Mouse (Mus musculus): ENCODE results near the gene Itpkb. TPM values are rescaled to one million over a fixed set of nuclear protein-coding genes. Genes with fewer than 3 reads are reported as not detected.

The Itpkb gene
- total RNA-seq, 2 experiments from 2014 or later: 15.9 to 17.7 TPM

GRCm38 (mm10) chr1:180444411-180444810 is 114.1 kb downstream of the Itpkb start:
- DNase-seq (ENCODE audit: low spot score in 2 of 2): no peak

GRCm38 (mm10) chr1:180449641-180450040 is 119.4 kb downstream of the Itpkb start:
- peak in 1 of 2 experiments; percentile 12 for DNase-seq (ENCODE audit: low spot score in 2 of 2)

- no peak for DNase-seq (ENCODE audit: low spot score in 2 of 2)
These were observed 128.0 kb downstream of the Itpkb start for GRCm38 (mm10) chr1:180458274-180458673.

- DNase-seq (ENCODE audit: low spot score in 2 of 2): no peak
These were observed 128.4 kb downstream of the Itpkb start for GRCm38 (mm10) chr1:180458680-180459079.

GRCm38 (mm10) chr1:180460721-180461120 is 130.4 kb downstream of the Itpkb start:
- no peak for DNase-seq (ENCODE audit: low spot score in 2 of 2)

- peak in 1 of 2 experiments; percentile 46 for DNase-seq (ENCODE audit: low spot score in 2 of 2)
These were observed 132.1 kb downstream of the Itpkb start for GRCm38 (mm10) chr1:180462396-180462795.

GRCm38 (mm10) chr1:180462983-180463475 is 132.7 kb downstream of the Itpkb start:
- DNase-seq (ENCODE audit: low spot score in 2 of 2): no peak

- DNase-seq (ENCODE audit: low spot score in 2 of 2): no peak
These were observed 134.1 kb downstream of the Itpkb start for GRCm38 (mm10) chr1:180464357-180464756.

GRCm38 (mm10) chr1:180465620-180466019 is 135.3 kb downstream of the Itpkb start:
- DNase-seq (ENCODE audit: low spot score in 2 of 2): peak in 1 of 2 experiments; percentile 12

- DNase-seq (ENCODE audit: low spot score in 2 of 2): no peak
These were observed 137.7 kb downstream of the Itpkb start for GRCm38 (mm10) chr1:180468004-180468403.

GRCm38 (mm10) chr1:180473566-180473965 is 143.3 kb downstream of the Itpkb start:
- no peak for DNase-seq (ENCODE audit: low spot score in 2 of 2)

Other genes starting within 250 kb of the Itpkb start
- 10 to 100 TPM; 20.2 to 20.5 TPM for gene Coq8a, start 130.9 kb upstream of the Itpkb start, total RNA-seq (2021)
- gene Psen2, start 67.0 kb upstream of the Itpkb start, total RNA-seq (2021): 10 to 100 TPM; 23.1 to 24.0 TPM
- 100 to 1,000 TPM; 192 to 204 TPM for gene Stum, start 153.0 kb downstream of the Itpkb start, total RNA-seq (2021)
- gene Parp1, start 238.4 kb downstream of the Itpkb start, total RNA-seq (2021): 100 to 1,000 TPM; 128 to 133 TPM